12 mouse cellular contexts compared by ENCODE assay signal in the genomic region with DNA sequence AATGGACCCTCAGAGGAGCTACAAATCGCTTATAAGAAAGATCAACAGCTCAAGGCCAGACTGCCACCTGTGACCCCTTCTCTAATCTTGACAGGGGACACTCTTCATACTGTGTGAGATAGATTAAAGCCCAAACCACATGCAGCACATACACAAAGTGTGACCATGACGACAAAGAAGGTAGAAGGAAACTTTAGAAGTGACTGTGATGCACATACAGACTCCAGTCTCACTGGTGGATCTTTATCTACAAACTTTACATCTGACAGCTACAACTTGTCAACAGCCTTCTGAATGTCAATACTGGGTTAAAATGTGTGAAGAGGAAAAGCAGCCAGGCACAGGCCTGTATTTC.
DNase-seq lines count a peak whose midpoint lies in the region; ATAC-seq and TF ChIP-seq lines count a peak whose summit lies in the region.
"Had no signal": no experiment of that assay in that cellular context is flagged by ENCODE, and none has a peak within 500 bp of the region (broad histone marks: within the 10 kb centered on the region; RNA-seq: fewer than 3 reads in every experiment).

No protein-coding gene starts in this region.

- H3K9ac ChIP-seq in heart, embryonic 11.5 days (ENCODE audit: low read depth, low read length) = no peak overlapping the region
- H3K9ac ChIP-seq in midbrain, embryonic 16.5 days (ENCODE audit: low read depth, low read length) = no peak overlapping the region
- no peak overlapping the region for H3K9ac ChIP-seq in liver, embryonic 14.5 days (replicated peaks)
- no peak overlapping the region for H3K9ac ChIP-seq in stomach, embryonic 15.5 days
- H3K9ac ChIP-seq: hindbrain, embryonic 15.5 days had no signal

- peak overlapping the region; percentile 29; the same call in 1 of the 2 replicates for H3K4me2 ChIP-seq in heart, embryonic 11.5 days
- H3K4me2 ChIP-seq in midbrain, embryonic 16.5 days (ENCODE audit: low read length) = no peak overlapping the region
- H3K4me2 ChIP-seq in liver, embryonic 14.5 days (ENCODE audit: low read depth) = no peak overlapping the region
- no peak overlapping the region for H3K4me2 ChIP-seq in stomach, embryonic 15.5 days
- H3K4me2 ChIP-seq: hindbrain, embryonic 15.5 days had no signal

- H3K27ac ChIP-seq in heart, embryonic 11.5 days (ENCODE audit: low read depth, low read length) = peak overlapping the region; percentile 62
- no peak overlapping the region for H3K27ac ChIP-seq in midbrain, embryonic 16.5 days (ENCODE audit: low read length)
- H3K27ac ChIP-seq in midbrain, embryonic 10.5 days (replicated peaks) = no peak overlapping the region
- H3K27ac ChIP-seq in liver, embryonic 14.5 days = no peak overlapping the region
- peak overlapping the region; percentile 16; the same call in 1 of the 2 replicates for H3K27ac ChIP-seq in stomach, embryonic 15.5 days
- H3K27ac ChIP-seq: hindbrain, embryonic 15.5 days; layer of hippocampus, adult 2 months had no signal

- no peak for TF ChIP-seq CTCF in liver, embryonic 14.5 days (IDR thresholded peaks at IDR 0.05; ENCODE audit: low read depth)

- no peaks in the 10 kb centered on the region for H3K27me3 ChIP-seq in heart, embryonic 11.5 days (ENCODE audit: control insufficient read depth, insufficient read depth, low read length)
- H3K27me3 ChIP-seq in midbrain, embryonic 16.5 days (ENCODE audit: control insufficient read depth, insufficient read depth, low read depth, low read length) = no peaks in the 10 kb centered on the region
- no peaks in the 10 kb centered on the region for H3K27me3 ChIP-seq in midbrain, embryonic 10.5 days (ENCODE audit: low read depth, poor library complexity, severe bottlenecking)
- H3K27me3 ChIP-seq in liver, embryonic 14.5 days (ENCODE audit: control insufficient read depth, insufficient read depth, low read length) = no peaks in the 10 kb centered on the region
- no peaks in the 10 kb centered on the region for H3K27me3 ChIP-seq in stomach, embryonic 15.5 days (replicated peaks)
- H3K27me3 ChIP-seq: hindbrain, embryonic 15.5 days; Patski had no signal

- no peak for ATAC-seq in heart, embryonic 11.5 days (replicated peaks; ENCODE audit: insufficient number of reproducible peaks, low FRiP score, low TSS enrichment)
- ATAC-seq in midbrain, embryonic 16.5 days = 0 out of 2 replicates have a peak, but pooled peaks have one; percentile 23
- peak; percentile 34; the same call in 1 of the 2 replicates for ATAC-seq in liver, embryonic 14.5 days (ENCODE audit: insufficient read depth)
- ATAC-seq in stomach, embryonic 15.5 days (ENCODE audit: insufficient read depth, low FRiP score, low read depth) = no peak
- ATAC-seq: forebrain, embryonic 14.5 days; Patski had no signal

- H3K36me3 ChIP-seq in heart, embryonic 11.5 days (ENCODE audit: control insufficient read depth, insufficient read depth, low read length) = no peaks in the 10 kb centered on the region
- no peaks in the 10 kb centered on the region for H3K36me3 ChIP-seq in midbrain, embryonic 16.5 days (ENCODE audit: control insufficient read depth, insufficient read depth, low read length)
- peaks cover 82% of the 10 kb centered on the region for H3K36me3 ChIP-seq in midbrain, embryonic 10.5 days
- H3K36me3 ChIP-seq in liver, embryonic 14.5 days (replicated peaks; ENCODE audit: control insufficient read depth, insufficient read depth, low read depth) = peaks cover 60% of the 10 kb centered on the region
- H3K36me3 ChIP-seq in stomach, embryonic 15.5 days = peaks cover 1% of the 10 kb centered on the region
- H3K36me3 ChIP-seq: hindbrain, embryonic 15.5 days had no signal

- no peaks in the 10 kb centered on the region for H3K9me3 ChIP-seq in heart, embryonic 11.5 days (replicated peaks; ENCODE audit: control insufficient read depth, low read length)
- no peaks in the 10 kb centered on the region for H3K9me3 ChIP-seq in midbrain, embryonic 16.5 days (replicated peaks; ENCODE audit: control insufficient read depth, low read length, poor library complexity, severe bottlenecking)
- no peaks in the 10 kb centered on the region for H3K9me3 ChIP-seq in midbrain, embryonic 10.5 days (replicated peaks)
- no peaks in the 10 kb centered on the region for H3K9me3 ChIP-seq in liver, embryonic 14.5 days (ENCODE audit: control insufficient read depth, low read length)
- no peaks in the 10 kb centered on the region for H3K9me3 ChIP-seq in stomach, embryonic 15.5 days
- H3K9me3 ChIP-seq: hindbrain, embryonic 15.5 days had no signal

- H3K4me1 ChIP-seq in heart, embryonic 11.5 days (ENCODE audit: control insufficient read depth, insufficient read depth, low read length) = peaks cover 53% of the 10 kb centered on the region
- H3K4me1 ChIP-seq in midbrain, embryonic 16.5 days (ENCODE audit: control insufficient read depth, insufficient read depth, low read length) = no peaks in the 10 kb centered on the region
- H3K4me1 ChIP-seq in midbrain, embryonic 10.5 days = peaks cover 12% of the 10 kb centered on the region
- peaks cover 7 to 23% of the 10 kb centered on the region in 2 experiments; a peak in 3 of 4 replicates for H3K4me1 ChIP-seq in liver, embryonic 14.5 days (replicated peaks; ENCODE audit: control insufficient read depth in 2 of 2, insufficient read depth in 2 of 2, low read length in 1 of 2)
- H3K4me1 ChIP-seq in stomach, embryonic 15.5 days = no peaks in the 10 kb centered on the region
- H3K4me1 ChIP-seq: hindbrain, embryonic 15.5 days had no signal

- no peak for DNase-seq in heart, adult 8-10 months (ENCODE audit: low spot score)
- DNase-seq in midbrain, embryonic 10.5 days (ENCODE audit: low spot score) = no peak
- no peak for DNase-seq in liver, embryonic 14.5 days (ENCODE audit: low read depth in 3 of 3, low spot score in 3 of 3)
- no peak for DNase-seq in urinary bladder, postnatal 14 days (ENCODE audit: low spot score)
- no peak for DNase-seq in cerebellum, postnatal 36 days

- no peak overlapping the region for H3K4me3 ChIP-seq in heart, embryonic 11.5 days (ENCODE audit: low read depth, low read length)
- H3K4me3 ChIP-seq in midbrain, embryonic 16.5 days (ENCODE audit: low read depth, low read length) = no peak overlapping the region
- no peak overlapping the region for H3K4me3 ChIP-seq in midbrain, embryonic 10.5 days
- no peak overlapping the region for H3K4me3 ChIP-seq in liver, embryonic 14.5 days (ENCODE audit: insufficient read depth in 1 of 2, low read depth in 2 of 2, low read length in 2 of 2)
- H3K4me3 ChIP-seq in stomach, embryonic 15.5 days (replicated peaks) = no peak overlapping the region
- H3K4me3 ChIP-seq: hindbrain, embryonic 15.5 days; layer of hippocampus, adult 2 months had no signal

- WGBS in heart, embryonic 11.5 days (ENCODE audit: insufficient replicate concordance) = 20% methylated on average over 2 of the region's 2 CpGs
- WGBS in midbrain, embryonic 16.5 days = 50% methylated on average over 2 of the region's 2 CpGs
- 61% methylated on average over 2 of the region's 2 CpGs for WGBS in midbrain, embryonic 10.5 days
- 20% methylated on average over 2 of the region's 2 CpGs for WGBS in liver, embryonic 14.5 days (ENCODE audit: insufficient replicate concordance)
- WGBS in stomach, embryonic 15.5 days = 30% methylated on average over 2 of the region's 2 CpGs

- no peak for TF ChIP-seq EP300 in liver, embryonic 14.5 days (IDR thresholded peaks at IDR 0.05; ENCODE audit: low read depth)

Comparison
In these comparisons a context has a peak if more than half of its experiments do, and no peak if none do; other contexts are left out.
1. ATAC-seq: peak in midbrain, embryonic 16.5 days (single experiment) and liver, embryonic 14.5 days (single experiment); none in heart, embryonic 11.5 days (single experiment) and stomach, embryonic 15.5 days (single experiment).
2. H3K27ac ChIP-seq: peak in heart, embryonic 11.5 days (single experiment) and stomach, embryonic 15.5 days (single experiment); none in midbrain, embryonic 16.5 days (single experiment), midbrain, embryonic 10.5 days (single experiment) and liver, embryonic 14.5 days (single experiment).